Mouse (Mus musculus) bone marrow, adult 2 months (tissue): ENCODE data around the gene Rp2. TPM values are rescaled to one million over a fixed set of nuclear protein-coding genes. Genes with fewer than 3 reads are reported as not detected.
"Not testable (repeated sequence)": the region's sequence is repeated elsewhere in the genome, so short reads cannot be mapped to it uniquely, and the experiment has no call there.

Experiments used
- H3K27ac ChIP-seq: fragments of 200-500 bp; 2 replicates; pipeline ENCODE4 v1.5.1; 2012; ENCODE audit warnings: low read depth, mild to moderate bottlenecking, control low read depth, inconsistent platforms, low read length; ENCODE audit not compliant: control insufficient read depth, poor library complexity, insufficient read depth
- H3K4me1 ChIP-seq: fragments of 200-500 bp; 2 replicates; pipeline ENCODE4 v1.6.1; 2011; ENCODE audit warnings: low read length; ENCODE audit not compliant: control insufficient read depth, insufficient read depth
- H3K4me3 ChIP-seq: fragments of 200-500 bp; replicated peaks from 2 replicates; pipeline ENCODE3; 2011; ENCODE audit warnings: mild to moderate bottlenecking, low read depth, low read length, control low read depth; ENCODE audit not compliant: control insufficient read depth
- CTCF ChIP-seq: fragments of 200-500 bp; IDR thresholded peaks from 2 replicates; pipeline ENCODE4 v1.5.1; 2011; ENCODE audit warnings: low read length, control low read depth; ENCODE audit not compliant: control insufficient read depth, insufficient read depth
- POLR2A ChIP-seq: fragments of 200-500 bp; IDR thresholded peaks from 2 replicates; pipeline ENCODE4 v1.6.1; 2011; ENCODE audit warnings: low read depth, mild to moderate bottlenecking, control low read depth, low read length, borderline replicate concordance; ENCODE audit not compliant: control insufficient read depth
- WGBS: fragments of 180-500 bp; shearing (Covaris S2); methylation state at CpG from one replicate; pipeline ENCODE4 v1.1.7; 2018; 5-methylcytosine and 5-hydroxymethylcytosine counted together
- polyA plus RNA-seq: library from polyadenylated mRNA; stranded (reverse); fragments of >200 nt; gene quantifications from 2 replicates; pipeline ENCODE4 v1.2.4, GENCODE M21; 2011; ENCODE audit warnings: low replicate concordance; ENCODE audit not compliant: missing spikeins, insufficient read depth, insufficient read length

Rp2 gene
- polyA plus RNA-seq, 1 experiment: 12.7 TPM

DNA sequence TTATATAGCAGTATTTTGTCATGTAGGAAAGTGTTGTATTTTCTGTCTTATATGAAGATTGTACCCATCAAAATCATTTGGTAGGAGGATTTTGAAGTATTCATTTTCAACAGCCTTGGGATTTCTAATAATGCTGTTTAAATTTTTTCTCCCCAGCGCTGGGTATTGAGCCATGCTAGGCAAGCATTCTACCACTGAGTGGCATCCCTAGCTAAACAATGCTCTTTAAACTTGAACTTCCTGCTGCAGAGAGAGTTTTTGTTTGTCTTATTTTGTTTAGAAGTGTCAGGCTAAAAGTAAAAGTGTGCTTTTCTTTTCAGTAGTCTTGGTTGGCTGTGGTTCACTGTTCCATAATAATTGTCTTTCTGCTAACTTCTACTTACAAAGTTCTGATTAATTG is 1.8 kb downstream of the Rp2 start:
- no peak overlapping the region for H3K27ac ChIP-seq
- no peaks in the 10 kb centered on the region; the same call in 1 of the 2 replicates for H3K4me1 ChIP-seq
- TF ChIP-seq CTCF (no peak), POLR2A (no peak)
- H3K4me3 ChIP-seq: no peak overlapping the region
- WGBS: 19% methylated on average over 1 of the region's 1 CpGs

DNA sequence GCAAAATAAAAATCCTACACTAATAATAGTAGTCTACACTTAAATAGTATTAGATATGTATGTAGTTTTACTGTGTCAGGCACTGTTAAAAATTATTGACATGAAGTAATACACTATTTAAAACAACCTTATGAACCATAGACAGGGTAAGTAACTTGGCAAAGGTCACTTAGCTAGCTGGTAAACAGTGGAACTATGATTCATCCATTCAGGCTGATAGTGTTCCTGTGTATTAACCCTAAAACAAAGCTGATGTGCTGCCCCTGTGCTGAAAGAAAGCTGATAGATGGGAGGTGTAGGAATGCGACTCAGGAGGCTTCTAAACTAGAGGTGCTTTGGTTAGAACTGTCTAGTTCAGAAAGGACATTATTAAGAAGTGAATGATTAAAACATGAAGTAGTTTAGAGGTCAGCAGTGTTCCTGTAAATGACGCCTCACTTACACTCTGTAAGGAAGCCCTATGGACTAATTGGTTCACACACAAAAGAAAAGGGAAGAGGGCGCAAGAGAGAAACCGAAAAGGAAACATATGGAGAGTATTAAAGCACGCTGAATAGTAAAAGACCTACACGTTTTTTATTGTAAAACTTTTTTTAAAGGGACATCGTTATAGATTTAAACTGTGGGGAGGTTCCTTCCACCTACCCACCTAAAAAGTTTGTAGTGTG is 15.2 kb downstream of the Rp2 start:
- 15% methylated on average over 7 of the region's 7 CpGs for WGBS
- Histone ChIP-seq H3K4me1 (no peaks in the 10 kb centered on the region; the same call in 1 of the 2 replicates), H3K4me3 (no peak overlapping the region), H3K27ac (no peak overlapping the region)
- TF ChIP-seq CTCF (no peak), POLR2A (no peak)

DNA sequence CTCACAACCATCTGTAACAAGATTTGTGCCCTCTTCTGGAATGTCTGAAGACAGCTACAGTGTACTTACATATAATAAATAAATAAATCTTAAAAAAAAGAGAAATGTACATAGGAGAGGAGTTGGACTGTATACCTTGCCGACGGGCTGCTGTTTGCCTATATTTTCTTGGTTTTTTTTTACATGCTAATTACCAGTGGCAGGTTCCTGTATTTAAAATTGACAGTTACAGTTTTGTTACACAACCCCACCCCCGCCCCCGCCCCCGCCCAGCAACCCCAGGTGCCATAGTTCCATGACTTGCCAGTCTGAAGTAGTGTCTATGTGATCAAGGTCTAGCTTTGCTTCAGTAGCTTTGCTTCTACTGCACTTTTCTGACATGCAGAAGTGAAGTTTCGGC is 18.0 kb downstream of the Rp2 start:
- WGBS: 55% methylated on average over 6 of the region's 6 CpGs
- H3K27ac ChIP-seq: no peak overlapping the region
- no peak overlapping the region for H3K4me3 ChIP-seq
- TF ChIP-seq CTCF (no peak), POLR2A (no peak)
- no peaks in the 10 kb centered on the region; the same call in 1 of the 2 replicates for H3K4me1 ChIP-seq

DNA sequence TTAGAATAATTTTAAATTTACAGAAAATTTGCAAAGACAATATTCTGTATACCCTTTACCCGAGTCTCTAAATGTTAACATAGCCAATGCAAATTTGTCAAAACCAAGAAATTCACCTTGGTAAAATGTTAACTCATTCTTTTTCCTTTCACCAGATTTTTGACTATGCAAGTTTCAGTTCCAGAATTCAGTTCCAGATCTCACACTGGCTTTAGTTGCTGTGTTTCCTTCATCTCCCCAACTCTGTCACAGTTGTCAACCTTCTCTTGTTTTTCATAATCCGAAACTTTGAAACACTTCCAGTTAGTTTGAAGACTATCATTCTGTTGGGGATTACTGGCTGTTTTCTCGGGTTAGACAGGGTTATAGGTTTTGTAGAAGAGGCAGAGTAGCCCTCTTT is 22.7 kb downstream of the Rp2 start:
- no peaks in the 10 kb centered on the region; the same call in 1 of the 2 replicates for H3K4me1 ChIP-seq
- TF ChIP-seq CTCF: no peak
- TF ChIP-seq POLR2A: no peak
- no peak overlapping the region for H3K4me3 ChIP-seq
- 72% methylated on average over 3 of the region's 3 CpGs for WGBS
- H3K27ac ChIP-seq: no peak overlapping the region

DNA sequence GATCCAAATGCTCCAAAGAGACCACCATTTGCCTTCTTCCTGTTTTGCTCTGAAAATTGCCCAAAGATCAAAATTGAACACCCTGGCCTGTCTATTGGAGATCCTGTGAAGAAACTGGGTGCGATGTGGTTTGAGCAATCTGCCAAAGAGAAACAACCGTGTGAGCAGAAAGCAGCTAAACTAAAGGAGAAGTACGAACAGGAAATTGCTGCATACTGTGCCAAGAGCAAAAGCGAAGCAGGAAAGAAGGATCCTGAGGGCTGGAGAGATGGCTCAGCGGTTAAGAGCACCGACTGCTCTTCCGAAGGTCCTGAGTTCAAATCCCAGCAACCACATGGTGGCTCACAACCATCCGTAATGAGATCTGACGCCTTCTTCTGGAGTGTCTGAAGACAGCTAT is 27.7 kb downstream of the Rp2 start:
- not testable (repeated sequence) for H3K4me3 ChIP-seq, H3K4me1 ChIP-seq, H3K27ac ChIP-seq
- WGBS: 31% methylated on average over 9 of the region's 9 CpGs

DNA sequence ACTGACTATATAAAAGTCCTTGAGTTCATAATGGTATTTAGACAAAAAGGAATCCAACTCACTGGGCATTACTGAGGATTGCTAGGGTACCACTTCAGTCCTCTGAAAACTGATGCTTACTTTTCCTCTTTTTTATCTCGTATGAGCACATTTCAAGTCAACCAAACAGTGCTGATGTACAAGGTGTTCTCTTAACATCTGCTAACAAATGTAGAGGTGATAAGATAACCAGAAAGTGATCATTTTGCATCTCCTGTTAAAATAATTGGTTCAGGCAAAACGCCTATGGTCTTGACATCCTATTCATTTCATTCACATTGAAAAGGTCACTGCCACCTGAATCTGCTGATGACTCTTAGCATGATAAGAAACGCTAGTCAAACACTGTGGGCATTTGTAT is 28.7 kb downstream of the Rp2 start:
- TF ChIP-seq POLR2A (no peak), CTCF (no peak)
- 70% methylated on average over 3 of the region's 3 CpGs for WGBS
- Histone ChIP-seq H3K27ac (no peak overlapping the region), H3K4me3 (no peak overlapping the region), H3K4me1 (no peaks in the 10 kb centered on the region)

DNA sequence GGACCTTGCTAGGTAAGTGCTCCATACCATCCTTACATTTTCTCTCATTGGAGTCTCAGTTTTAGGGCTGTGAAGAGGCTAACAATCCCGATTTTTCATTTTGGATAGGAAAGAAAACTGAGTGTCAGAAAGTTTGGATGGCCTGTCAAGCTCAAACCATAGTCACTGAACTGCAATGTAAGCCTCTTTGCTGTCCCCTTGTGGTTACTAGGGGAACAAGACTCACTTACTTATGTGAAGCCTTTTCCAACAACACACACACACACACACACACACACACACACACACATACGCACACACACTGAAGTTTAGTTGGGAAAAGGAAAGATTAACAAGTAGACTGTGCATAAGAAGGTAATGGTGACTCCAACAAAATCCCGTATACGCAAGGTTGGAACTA is 39.8 kb downstream of the Rp2 start:
- WGBS: 59% methylated on average over 4 of the region's 4 CpGs
- H3K4me1 ChIP-seq: no peaks in the 10 kb centered on the region
- no peak for TF ChIP-seq CTCF
- no peak for TF ChIP-seq POLR2A
- H3K27ac ChIP-seq: no peak overlapping the region
- H3K4me3 ChIP-seq: no peak overlapping the region

DNA sequence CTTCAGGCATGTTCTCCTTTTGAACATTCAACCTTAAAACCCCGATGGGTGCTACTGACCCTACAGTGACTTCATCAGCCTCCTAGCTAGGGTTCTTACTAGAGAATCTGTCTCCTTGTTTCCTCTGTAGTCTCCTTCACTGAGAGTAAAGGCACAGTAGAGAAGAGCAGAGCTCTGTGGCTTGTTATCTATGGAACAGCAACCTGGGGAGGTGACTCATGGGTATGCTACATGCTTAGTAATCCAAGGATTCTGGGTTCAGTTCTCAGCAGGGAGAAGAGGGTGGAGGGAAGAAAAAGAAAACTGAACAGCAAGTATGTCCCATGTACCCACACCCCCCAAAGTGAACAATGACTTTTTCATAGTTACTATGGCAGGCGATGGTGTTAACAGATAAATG is 42.6 kb downstream of the Rp2 start:
- Histone ChIP-seq H3K27ac (no peak overlapping the region), H3K4me1 (no peaks in the 10 kb centered on the region), H3K4me3 (no peak overlapping the region)
- TF ChIP-seq POLR2A (no peak), CTCF (no peak)
- 76% methylated on average over 2 of the region's 2 CpGs for WGBS

DNA sequence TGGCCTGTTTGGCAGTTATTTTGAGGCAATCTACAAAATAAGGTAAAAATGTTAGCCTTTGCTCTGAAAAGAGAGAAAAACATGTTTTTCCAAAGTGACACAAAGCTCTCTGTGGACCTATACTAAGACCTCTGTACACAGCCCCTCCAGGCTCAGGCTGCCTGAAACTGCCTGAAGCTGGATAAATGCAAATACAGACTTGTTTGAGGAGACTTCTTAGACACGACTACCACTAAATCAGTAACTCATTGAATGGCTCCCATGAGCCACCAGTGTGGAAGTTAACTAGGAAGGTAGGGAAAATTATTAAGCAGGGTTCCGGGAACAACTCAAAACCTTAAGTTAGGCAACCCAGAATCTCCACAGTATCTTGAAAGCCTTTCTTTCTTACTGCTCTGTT is 43.4 kb downstream of the Rp2 start:
- TF ChIP-seq CTCF (no peak), POLR2A (no peak)
- 76% methylated on average over 2 of the region's 2 CpGs for WGBS
- Histone ChIP-seq H3K27ac (no peak overlapping the region), H3K4me3 (no peak overlapping the region), H3K4me1 (no peaks in the 10 kb centered on the region)
